Mouse (Mus musculus) heart, adult 2 months (tissue): ENCODE measurements around the gene Rph3al. TPM values are rescaled to one million over a fixed set of nuclear protein-coding genes. Genes with fewer than 3 reads are reported as not detected.

Experiments used
- DNase-seq, 2 experiments: peaks; one replicate each; pipeline ENCODE4 v3.0.0; 2021
- H3K27ac ChIP-seq: fragments of 200-600 bp; 2 replicates; pipeline ENCODE4 v1.8.1; 2022
- H3K27me3 ChIP-seq: fragments of 200-500 bp; 2 replicates; pipeline ENCODE4 v1.6.1; 2012; ENCODE audit warnings: mild to moderate bottlenecking, low read length, inconsistent platforms, mixed read lengths; ENCODE audit not compliant: control insufficient read depth, insufficient read depth
- H3K36me3 ChIP-seq: fragments of 200-500 bp; 2 replicates; pipeline ENCODE4 v1.6.1; 2012; ENCODE audit warnings: low read length, inconsistent platforms; ENCODE audit not compliant: control insufficient read depth, insufficient read depth
- H3K4me1 ChIP-seq: fragments of 200-500 bp; 2 replicates; pipeline ENCODE4 v1.6.1; 2011; ENCODE audit warnings: low read length; ENCODE audit not compliant: control insufficient read depth, insufficient read depth
- H3K4me3 ChIP-seq: fragments of 200-600 bp; 2 replicates; pipeline ENCODE4 v1.8.1; 2022
- H3K79me2 ChIP-seq: fragments of 200-500 bp; replicated peaks from 2 replicates; pipeline ENCODE4 v1.6.1; 2012; ENCODE audit warnings: mild to moderate bottlenecking, inconsistent platforms, low read length, moderate library complexity, mixed read lengths; ENCODE audit not compliant: control insufficient read depth, insufficient read depth
- H3K9ac ChIP-seq: fragments of 200-500 bp; 2 replicates; pipeline ENCODE4 v1.6.1; 2012; ENCODE audit warnings: low read depth, mild to moderate bottlenecking, control low read depth, inconsistent platforms, low read length, mixed read lengths
- CTCF ChIP-seq: fragments of 200-600 bp; IDR thresholded peaks from 2 replicates; pipeline ENCODE4 v1.8.1; 2022; ENCODE audit warnings: antibody characterized with exemption, mild to moderate bottlenecking, moderate library complexity
- EP300 ChIP-seq: fragments of 200-500 bp; IDR thresholded peaks from 2 replicates; pipeline ENCODE4 v1.6.1; 2011; ENCODE audit warnings: low read depth, low read length, control low read depth; ENCODE audit not compliant: insufficient read depth
- POLR2A ChIP-seq: fragments of 200-500 bp; IDR thresholded peaks from 2 replicates; pipeline ENCODE4 v1.6.1; 2011; ENCODE audit warnings: mild to moderate bottlenecking, low read depth, low read length, control low read depth; ENCODE audit not compliant: insufficient read depth
- WGBS: fragments of 180-500 bp; shearing (Covaris S2); methylation state at CpG from one replicate; pipeline ENCODE4 v1.1.7; 2018; 5-methylcytosine and 5-hydroxymethylcytosine counted together
- intact Hi-C: fragments of 180-260 bp; cut with DNase I; formaldehyde crosslinking; loops from one replicate; pipeline ENCODE4 v1.15.1; 2025
- polyA plus RNA-seq: library from polyadenylated mRNA; depleted of rRNA; stranded (reverse); fragments of >200 nt; gene quantifications from 2 replicates; pipeline ENCODE4 v1.2.3, GENCODE M21; 2012
- total RNA-seq, 2 experiments: library from RNA; stranded (reverse); gene quantifications; 2 replicates each; pipeline ENCODE4 v1.2.3; 2021

The Rph3al gene
- total and polyA plus RNA-seq, 3 experiments, result 5.9 to 11.7 (median 11.1) TPM

GRCm38 (mm10) chr11:75925801-75926200 is 12.4 kb downstream of the Rph3al start:
- no peaks in the 10 kb centered on the region for H3K79me2 ChIP-seq
- intact Hi-C loops, result no loop called here
- H3K27ac ChIP-seq, result peak overlapping the region; percentile 46
- no peaks in the 10 kb centered on the region for H3K36me3 ChIP-seq
- peak; percentile 43 to 63 for DNase-seq
- H3K27me3 ChIP-seq, result no peaks in the 10 kb centered on the region
- peaks cover 4% of the 10 kb centered on the region; the same call in 1 of the 2 replicates for H3K4me1 ChIP-seq
- no peak overlapping the region for H3K4me3 ChIP-seq
- no peak overlapping the region for H3K9ac ChIP-seq
- TF ChIP-seq CTCF (no peak), EP300 (peak; percentile 60; the same call in 1 of the 2 replicates), POLR2A (no peak)
- 47% methylated on average over 7 of the region's 7 CpGs for WGBS

- H3K36me3 ChIP-seq, result no peaks in the 10 kb centered on the region
- H3K4me3 ChIP-seq, result no peak overlapping the region
- WGBS, result 83% methylated on average over 4 of the region's 4 CpGs
- H3K27ac ChIP-seq, result no peak overlapping the region
- intact Hi-C loops, result no loop called here
- no peaks in the 10 kb centered on the region for H3K79me2 ChIP-seq
- TF ChIP-seq EP300 (no peak), POLR2A (no peak), CTCF (no peak)
- H3K27me3 ChIP-seq, result no peaks in the 10 kb centered on the region
- DNase-seq, result no peak
- H3K9ac ChIP-seq, result no peak overlapping the region
- H3K4me1 ChIP-seq, result peaks cover 4% of the 10 kb centered on the region; the same call in 1 of the 2 replicates
These were observed 15.5 kb downstream of the Rph3al start for GRCm38 (mm10) chr11:75922741-75923140.

DNA sequence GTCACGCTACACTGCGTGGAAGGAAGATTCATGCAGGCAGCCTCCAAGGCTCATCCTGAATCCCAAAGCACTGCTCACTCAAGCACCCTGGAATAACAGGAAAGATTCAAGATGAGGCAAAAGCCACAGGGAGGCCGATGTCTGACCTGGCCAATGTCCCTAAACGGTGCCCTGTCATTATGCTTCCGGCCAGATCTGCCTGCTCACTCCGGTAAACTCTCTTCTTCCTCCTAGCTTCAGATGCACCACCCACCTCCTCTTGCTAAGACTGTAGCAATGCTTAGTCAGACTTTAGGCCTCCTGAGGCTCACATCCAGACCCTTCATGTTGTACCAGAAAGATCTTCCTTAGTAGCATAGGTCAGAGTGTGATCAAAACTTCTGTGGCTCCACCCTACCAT is 19.1 kb downstream of the Rph3al start:
- Histone ChIP-seq H3K79me2 (no peaks in the 10 kb centered on the region), H3K27me3 (no peaks in the 10 kb centered on the region), H3K27ac (no peak overlapping the region), H3K9ac (no peak overlapping the region), H3K4me3 (no peak overlapping the region), H3K4me1 (no peaks in the 10 kb centered on the region), H3K36me3 (no peaks in the 10 kb centered on the region)
- 80% methylated on average over 6 of the region's 6 CpGs for WGBS
- no peak for TF ChIP-seq POLR2A
- TF ChIP-seq EP300, result no peak
- no peak for TF ChIP-seq CTCF
- DNase-seq, result no peak
- intact Hi-C loops, result no loop called here

DNA sequence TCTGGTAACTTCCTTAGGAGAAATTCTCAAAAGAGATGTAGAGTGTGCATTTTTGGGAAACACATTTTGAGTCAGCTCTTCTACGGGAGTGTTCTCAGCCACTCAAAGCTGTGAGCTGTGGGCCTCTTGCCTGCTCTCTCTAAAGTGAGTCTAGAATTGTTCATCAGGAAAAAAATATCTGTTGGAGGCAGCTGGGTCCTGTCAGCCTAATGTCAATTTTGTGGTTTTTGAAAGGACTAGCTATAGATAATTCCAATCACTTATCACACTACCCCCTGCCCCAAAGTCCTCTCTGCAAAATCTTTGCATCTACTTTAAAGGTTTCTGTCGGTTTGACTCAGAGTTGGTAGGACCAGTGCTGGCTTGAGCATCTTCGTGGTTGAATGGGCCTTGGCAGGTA is 20.9 kb downstream of the Rph3al start:
- Histone ChIP-seq H3K27ac (no peak overlapping the region), H3K27me3 (no peaks in the 10 kb centered on the region), H3K36me3 (no peaks in the 10 kb centered on the region), H3K9ac (no peak overlapping the region), H3K4me3 (no peak overlapping the region), H3K79me2 (no peaks in the 10 kb centered on the region), H3K4me1 (no peaks in the 10 kb centered on the region)
- WGBS, result 87% methylated on average over 3 of the region's 3 CpGs
- DNase-seq, result no peak
- no peak for TF ChIP-seq CTCF
- TF ChIP-seq EP300, result no peak
- intact Hi-C loops, result no loop called here

GRCm38 (mm10) chr11:75913953-75914352 is 24.3 kb downstream of the Rph3al start:
- TF ChIP-seq CTCF (peak; percentile 82), POLR2A (no peak), EP300 (0 out of 2 replicates have a peak, but pooled peaks have one; percentile 50)
- no peaks in the 10 kb centered on the region for H3K36me3 ChIP-seq
- intact Hi-C loops, result loop anchor here (1.0 to 5.0 kb wide), 6 partner anchors 15 to 253 kb away; partner anchors contain the start of gene Rph3al
- no peaks in the 10 kb centered on the region for H3K27me3 ChIP-seq
- no peak overlapping the region for H3K27ac ChIP-seq
- no peaks in the 10 kb centered on the region for H3K79me2 ChIP-seq
- no peak overlapping the region for H3K9ac ChIP-seq
- H3K4me1 ChIP-seq, result no peaks in the 10 kb centered on the region
- H3K4me3 ChIP-seq, result no peak overlapping the region
- peak; percentile 69 to 71 for DNase-seq
- WGBS, result 53% methylated on average over 3 of the region's 3 CpGs

- H3K27ac ChIP-seq, result peak overlapping the region; percentile 55; the same call in 1 of the 2 replicates
- TF ChIP-seq CTCF (peak; percentile 89), EP300 (no peak)
- intact Hi-C loops, result loop anchor here (1.0 to 5.0 kb wide), 4 partner anchors 54 to 254 kb away; no protein-coding TSS in a partner anchor
- no peaks in the 10 kb centered on the region for H3K79me2 ChIP-seq
- 29% methylated on average over 10 of the region's 10 CpGs for WGBS
- peak; percentile 71 to 79 for DNase-seq
- no peaks in the 10 kb centered on the region for H3K4me1 ChIP-seq
- H3K36me3 ChIP-seq, result no peaks in the 10 kb centered on the region
- no peaks in the 10 kb centered on the region for H3K27me3 ChIP-seq
- no peak overlapping the region for H3K4me3 ChIP-seq
- no peak overlapping the region for H3K9ac ChIP-seq
These were observed 25.1 kb downstream of the Rph3al start for GRCm38 (mm10) chr11:75912944-75913657.
